Mouse (Mus musculus) small intestine, adult 2 months (tissue): ENCODE results near the gene Zfp273.

Experiments
- CTCF ChIP-seq: fragments of 200-500 bp; IDR thresholded peaks from 2 replicates; pipeline ENCODE4 v1.5.1; 2012; ENCODE audit warnings: low read depth, mild to moderate bottlenecking, control low read depth, inconsistent platforms, low read length, moderate library complexity, mixed read lengths; ENCODE audit not compliant: insufficient replicate concordance, insufficient read length; ENCODE audit errors: extremely low read depth
- POLR2A ChIP-seq: fragments of 200-500 bp; IDR thresholded peaks from 2 replicates; pipeline ENCODE4 v1.6.1; 2012; ENCODE audit warnings: low read depth, mild to moderate bottlenecking, control low read depth, inconsistent platforms, low read length, moderate library complexity

DNA sequence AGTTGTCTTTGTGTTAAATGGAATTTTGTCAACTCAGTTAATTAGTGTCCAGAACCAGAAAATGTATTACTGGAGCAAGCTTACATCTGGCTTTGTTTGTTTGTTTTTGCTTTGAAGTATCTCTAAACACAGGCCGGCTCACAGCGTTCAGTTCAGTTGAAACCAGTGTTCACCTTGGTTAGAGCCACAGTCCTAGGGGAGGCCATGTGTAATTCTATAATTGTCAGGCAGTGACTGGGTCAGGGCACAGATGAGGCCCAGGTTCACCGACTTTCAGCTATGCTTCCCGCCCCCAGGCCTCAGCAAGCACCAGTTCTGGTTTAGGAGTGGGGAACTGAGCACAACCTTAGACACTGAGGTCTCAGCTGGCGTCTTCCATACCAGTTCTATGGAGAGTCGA, 39.6 kb downstream of the Zfp273 start:
- TF ChIP-seq POLR2A: no peak
- TF ChIP-seq CTCF: no peak
